Mouse (Mus musculus) ovary, adult 10 weeks (tissue): ENCODE results near the gene Gm21974. TPM values are rescaled to one million over a fixed set of nuclear protein-coding genes. Genes with fewer than 3 reads are reported as not detected.

ENCODE experiments used
- polyA plus RNA-seq: library from polyadenylated mRNA; stranded (reverse); fragments of 350-450 nt; fragmentation: Illumina TruSeq; extraction: RNeasy Lipid Tissue Mini Kit (QIAGEN cat#74804); gene quantifications from one replicate; pipeline ENCODE4 v1.2.3, GENCODE M21; 2014

Gm21974 gene
- polyA plus RNA-seq: not detected

GRCm38 (mm10) chr7:127895442-127895841 lies at the start of gene Gm21974, which contains the start of gene Vkorc1:
TSS of gene Gm21974 (minus strand) at chr7:127895454.
TSS of gene Vkorc1 (minus strand) at chr7:127895617.

GRCm38 (mm10) chr7:127929923-127930322 lies 34.7 kb upstream of the Gm21974 start, which contains the start of gene Prss8:
TSS of gene Prss8 (minus strand) at chr7:127930104.

GRCm38 (mm10) chr7:127912190-127912871 lies 17.1 kb upstream of the Gm21974 start, which contains the start of gene Kat8:
TSS of gene Kat8 (plus strand) at chr7:127912516.

GRCm38 (mm10) chr7:127903971-127904796 lies 8.9 kb upstream of the Gm21974 start, which contains the start of gene Bckdk:
TSS of gene Bckdk (plus strand) at chr7:127904082.

GRCm38 (mm10) chr7:127890798-127891197 lies 4.5 kb downstream of the Gm21974 start, which contains the start of gene Prss53:
TSS of gene Prss53 (minus strand) at chr7:127890970.

GRCm38 (mm10) chr7:127876467-127877348 lies 18.5 kb downstream of the Gm21974 start, which contains the start of gene Zfp668:
TSS of gene Zfp668 (minus strand) at chr7:127876828.

GRCm38 (mm10) chr7:127876041-127876466 lies 19.2 kb downstream of the Gm21974 start, which contains the start of gene Zfp646:
TSS of gene Zfp646 (plus strand) at chr7:127876221.

Other genes starting within 250 kb of the Gm21974 start
- gene Bcl7c, start 186.5 kb downstream of the Gm21974 start, polyA plus RNA-seq: 6.5 TPM
- 2.4 TPM for gene Ctf1, start 182.7 kb downstream of the Gm21974 start, polyA plus RNA-seq
- gene Ctf2, start 163.3 kb downstream of the Gm21974 start, polyA plus RNA-seq: not detected
- gene Fbxl19, start 150.9 kb downstream of the Gm21974 start, polyA plus RNA-seq: 0.66 TPM
- gene Orai3, start 125.6 kb downstream of the Gm21974 start, polyA plus RNA-seq: 2.7 TPM
- gene Setd1a, start 118.8 kb downstream of the Gm21974 start, polyA plus RNA-seq: 6.6 TPM
- gene Gm49388, start 109.8 kb downstream of the Gm21974 start, polyA plus RNA-seq: not detected
- 8.1 TPM for gene Hsd3b7, start 94.8 kb downstream of the Gm21974 start, polyA plus RNA-seq
- 12.8 TPM for gene Stx4a, start 71.2 kb downstream of the Gm21974 start, polyA plus RNA-seq
- gene Stx1b, start 70.9 kb downstream of the Gm21974 start, polyA plus RNA-seq: 1.1 TPM
- 9.1 TPM for gene Zfp646, start 19.2 kb downstream of the Gm21974 start, polyA plus RNA-seq
- 4.3 TPM for gene Zfp668, start 18.6 kb downstream of the Gm21974 start, polyA plus RNA-seq
- gene Prss53, start 4.5 kb downstream of the Gm21974 start, polyA plus RNA-seq: not detected
- gene Vkorc1, start 163 bp upstream of the Gm21974 start, polyA plus RNA-seq: 68.1 TPM
- 3.2 TPM for gene Bckdk, start 8.6 kb upstream of the Gm21974 start, polyA plus RNA-seq
- 7.5 TPM for gene Kat8, start 17.1 kb upstream of the Gm21974 start, polyA plus RNA-seq
- gene Prss8, start 34.6 kb upstream of the Gm21974 start, polyA plus RNA-seq: not detected
- not detected for gene Prss36, start 51.3 kb upstream of the Gm21974 start, polyA plus RNA-seq
- 903 TPM for gene Fus, start 72.0 kb upstream of the Gm21974 start, polyA plus RNA-seq
- gene Pycard, start 98.4 kb upstream of the Gm21974 start, polyA plus RNA-seq: 5.3 TPM
- gene Trim72, start 108.5 kb upstream of the Gm21974 start, polyA plus RNA-seq: not detected
- gene Itgam, start 167.2 kb upstream of the Gm21974 start, polyA plus RNA-seq: 5.8 TPM
- not detected for gene Gm49368, start 167.2 kb upstream of the Gm21974 start, polyA plus RNA-seq
- gene Itgax, start 234.1 kb upstream of the Gm21974 start, polyA plus RNA-seq: 5.0 TPM